Mouse (Mus musculus): ENCODE results near the gene Acap1.

Gene Acap1

GRCm38 (mm10) chr11:69901406-69901846 is 6.1 kb upstream of the Acap1 start:
- DNase-seq: peak; percentile 97

GRCm38 (mm10) chr11:69900471-69901405 is 5.4 kb upstream of the Acap1 start, which contains the start of the genes 2810408A11Rik and Neurl4:
2810408A11Rik (minus strand) TSS chr11:69900987.
Neurl4 (plus strand) TSS chr11:69901072.
- DNase-seq: peak; percentile 96

GRCm38 (mm10) chr11:69899870-69900269 is 4.5 kb upstream of the Acap1 start:
- no peak for DNase-seq

GRCm38 (mm10) chr11:69894671-69895070 is 668 bp downstream of the Acap1 start:
- no peak for DNase-seq

GRCm38 (mm10) chr11:69891482-69891881 is 3.9 kb downstream of the Acap1 start:
- DNase-seq: no peak

GRCm38 (mm10) chr11:69886907-69887635 is 8.3 kb downstream of the Acap1 start:
- no peak for DNase-seq

- DNase-seq: no peak
These were observed 10.7 kb downstream of the Acap1 start for GRCm38 (mm10) chr11:69884663-69885062.

- DNase-seq: peak; percentile 35
These were observed 11.1 kb downstream of the Acap1 start for GRCm38 (mm10) chr11:69884240-69884639.

GRCm38 (mm10) chr11:69883527-69884151 is 11.7 kb downstream of the Acap1 start:
- no peak for DNase-seq

- DNase-seq: peak; percentile 51
These were observed 12.3 kb downstream of the Acap1 start for GRCm38 (mm10) chr11:69883066-69883465.

- peak; percentile 30 for DNase-seq
These were observed 13.3 kb downstream of the Acap1 start for GRCm38 (mm10) chr11:69881787-69882670.

- peak; percentile 97 for DNase-seq
These were observed 14.3 kb downstream of the Acap1 start, which contains the start of gene Kctd11 for GRCm38 (mm10) chr11:69880853-69881603. Kctd11 (minus strand) TSS chr11:69881406.

GRCm38 (mm10) chr11:69880506-69880852 is 14.9 kb downstream of the Acap1 start:
- DNase-seq: peak; percentile 91

- no peak for DNase-seq
These were observed 15.6 kb downstream of the Acap1 start for GRCm38 (mm10) chr11:69879711-69880110.

- no peak for DNase-seq
These were observed 16.4 kb downstream of the Acap1 start for GRCm38 (mm10) chr11:69878952-69879351.

- no peak for DNase-seq
These were observed 16.9 kb downstream of the Acap1 start for GRCm38 (mm10) chr11:69878399-69878798.

- DNase-seq: no peak
These were observed 17.5 kb downstream of the Acap1 start, which contains the start of gene Tmem95 for GRCm38 (mm10) chr11:69877878-69878277. Tmem95 (minus strand) TSS chr11:69878018.

GRCm38 (mm10) chr11:69876867-69877266 is 18.5 kb downstream of the Acap1 start:
- DNase-seq: peak; percentile 97

- peak; percentile 91 for DNase-seq
These were observed 19.2 kb downstream of the Acap1 start for GRCm38 (mm10) chr11:69876186-69876585.

- DNase-seq: no peak
These were observed 22.9 kb downstream of the Acap1 start for GRCm38 (mm10) chr11:69872451-69872850.

GRCm38 (mm10) chr11:69871822-69872221 is 23.5 kb downstream of the Acap1 start:
- no peak for DNase-seq

All from lung, postnatal 10 days (tissue).